Mouse (Mus musculus) liver, embryonic 13.5 days (tissue): ENCODE results near the gene Rtf2. TPM values are rescaled to one million over a fixed set of nuclear protein-coding genes. Genes with fewer than 3 reads are reported as not detected.

Experiments
- ATAC-seq: fragments of 200-750 bp; cut with Nextera tagmentation; 2 replicates; pipeline ENCODE4 v1.8.0; 2017; ENCODE audit warnings: low read depth, mild to moderate bottlenecking, moderate number of reproducible peaks, moderate library complexity
- DNase-seq: peaks from one replicate; pipeline ENCODE4 v3.0.0; 2022
- H3K27ac ChIP-seq: fragments of 300-500 bp; sonication (generic); 2 replicates; pipeline ENCODE4 v1.5.1; 2015; ENCODE audit warnings: moderate library complexity, mild to moderate bottlenecking, inconsistent platforms
- H3K27me3 ChIP-seq: fragments of 300-500 bp; sonication (generic); 2 replicates; pipeline ENCODE4 v1.6.1; 2015; ENCODE audit warnings: mild to moderate bottlenecking, inconsistent platforms
- H3K36me3 ChIP-seq: fragments of 300-500 bp; sonication (generic); 2 replicates; pipeline ENCODE4 v1.6.1; 2015; ENCODE audit warnings: mild to moderate bottlenecking, inconsistent platforms
- H3K4me1 ChIP-seq: fragments of 300-500 bp; sonication (generic); replicated peaks from 2 replicates; pipeline ENCODE4 v1.6.1; 2015; ENCODE audit warnings: inconsistent platforms
- H3K4me2 ChIP-seq: fragments of 300-500 bp; sonication (generic); 2 replicates; pipeline ENCODE4 v1.6.1; 2015; ENCODE audit warnings: inconsistent platforms, mild to moderate bottlenecking, moderate library complexity
- H3K4me3 ChIP-seq: fragments of 300-500 bp; sonication (generic); replicated peaks from 2 replicates; pipeline ENCODE4 v1.5.1; 2015; ENCODE audit warnings: mild to moderate bottlenecking, inconsistent platforms
- H3K9ac ChIP-seq: fragments of 300-500 bp; sonication (generic); 2 replicates; pipeline ENCODE4 v1.6.1; 2015; ENCODE audit warnings: mild to moderate bottlenecking, inconsistent platforms
- H3K9me3 ChIP-seq: fragments of 300-500 bp; sonication (generic); replicated peaks from 2 replicates; pipeline ENCODE4 v1.6.1; 2016; ENCODE audit warnings: inconsistent platforms
- WGBS: fragments of 180-500 bp; shearing (Covaris S2); methylation state at CpG from one replicate; pipeline ENCODE4 v1.1.7; 2015; ENCODE audit not compliant: insufficient replicate concordance; 5-methylcytosine and 5-hydroxymethylcytosine counted together
- polyA plus RNA-seq: library from polyadenylated mRNA; unstranded; fragments of >200 nt; fragmentation: Nextera tagmentation; extraction: Ambion mirVana; gene quantifications from 2 replicates; pipeline ENCODE4 v1.2.1, GENCODE M21; 2015

The Rtf2 gene
- polyA plus RNA-seq, 1 experiment from 2014 or later, result 48.8 TPM

DNA sequence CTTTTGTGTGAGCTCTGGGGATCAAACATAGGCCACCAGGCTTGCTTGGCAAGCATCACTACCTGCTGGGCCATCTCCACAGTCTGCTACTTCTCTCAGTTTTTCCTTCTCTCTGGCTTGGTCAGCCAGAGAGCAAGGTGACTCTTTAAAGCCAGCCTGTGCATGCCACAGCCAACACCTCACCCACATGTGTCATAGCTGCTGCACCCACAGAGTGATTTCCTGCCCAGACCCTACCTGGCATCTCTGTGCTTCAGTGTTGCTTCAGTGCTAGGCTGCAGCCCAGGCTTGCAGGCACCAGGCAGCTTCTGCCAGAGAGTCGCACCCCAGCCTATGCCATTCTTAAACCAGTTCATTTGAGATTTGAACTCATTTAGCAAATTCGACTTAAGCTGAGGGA is 32.9 kb upstream of the Rtf2 start:
- Histone ChIP-seq H3K4me2 (no peak overlapping the region), H3K4me3 (no peak overlapping the region), H3K36me3 (no peaks in the 10 kb centered on the region), H3K27me3 (no peaks in the 10 kb centered on the region), H3K9me3 (no peaks in the 10 kb centered on the region), H3K27ac (no peak overlapping the region), H3K9ac (no peak overlapping the region), H3K4me1 (peaks cover 10% of the 10 kb centered on the region; the same call in 1 of the 2 replicates)
- 59% methylated on average over 2 of the region's 2 CpGs for WGBS
- ATAC-seq (no peak), DNase-seq (no peak)

GRCm38 (mm10) chr2:172410686-172411085 is 29.7 kb upstream of the Rtf2 start:
- no peak for DNase-seq
- peaks cover 26% of the 10 kb centered on the region for H3K4me1 ChIP-seq

GRCm38 (mm10) chr2:172411091-172411490 is 29.3 kb upstream of the Rtf2 start:
- DNase-seq (no peak), ATAC-seq (0 out of 2 replicates have a peak, but pooled peaks have one; percentile 15)
- Histone ChIP-seq H3K4me3 (no peak overlapping the region), H3K36me3 (no peaks in the 10 kb centered on the region), H3K27me3 (no peaks in the 10 kb centered on the region), H3K4me1 (peaks cover 25% of the 10 kb centered on the region), H3K27ac (no peak overlapping the region; the same call in 1 of the 2 replicates), H3K4me2 (no peak overlapping the region), H3K9ac (no peak overlapping the region), H3K9me3 (no peaks in the 10 kb centered on the region)
- 71% methylated on average over 11 of the region's 11 CpGs for WGBS

More at GRCm38 (mm10) chr2:172410686-172411085, 29.7 kb upstream of the Rtf2 start:
- H3K4me3 ChIP-seq, result no peak overlapping the region
- 57% methylated on average over 2 of the region's 2 CpGs for WGBS
- H3K36me3 ChIP-seq, result no peaks in the 10 kb centered on the region
- ATAC-seq, result no peak
- no peak overlapping the region for H3K9ac ChIP-seq
- no peak overlapping the region; the same call in 1 of the 2 replicates for H3K27ac ChIP-seq
- no peaks in the 10 kb centered on the region for H3K27me3 ChIP-seq
- no peak overlapping the region for H3K4me2 ChIP-seq
- no peaks in the 10 kb centered on the region for H3K9me3 ChIP-seq

DNA sequence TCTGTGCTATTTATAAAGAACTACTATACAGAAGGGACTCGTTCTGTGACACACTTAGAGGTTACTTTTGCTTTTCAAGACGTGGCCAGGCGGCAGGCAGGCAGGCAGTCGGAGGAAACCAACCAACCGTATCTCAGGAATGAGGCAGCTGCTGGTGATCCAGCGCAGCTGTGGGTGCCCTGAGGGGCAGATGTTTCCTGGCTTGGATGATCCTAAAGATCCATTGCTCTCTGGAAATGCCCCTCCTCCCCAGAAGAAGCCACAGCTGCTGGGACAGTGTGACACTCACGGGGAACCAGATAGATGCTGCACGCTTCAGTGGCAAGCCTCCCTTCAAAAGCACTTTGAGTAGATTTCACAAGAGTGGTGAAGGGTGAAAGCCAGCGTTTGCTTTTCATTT is 27.9 kb upstream of the Rtf2 start:
- no peak for DNase-seq
- Histone ChIP-seq H3K36me3 (no peaks in the 10 kb centered on the region), H3K4me1 (peaks cover 20% of the 10 kb centered on the region), H3K9ac (0 out of 2 replicates have a peak overlapping the region, but pooled peaks have one; percentile 17), H3K4me3 (no peak overlapping the region), H3K27ac (no peak overlapping the region), H3K9me3 (no peaks in the 10 kb centered on the region), H3K4me2 (no peak overlapping the region), H3K27me3 (no peaks in the 10 kb centered on the region)
- 10% methylated on average over 9 of the region's 9 CpGs for WGBS
- peak; percentile 64; the same call in 1 of the 2 replicates for ATAC-seq

- Histone ChIP-seq H3K4me1 (peaks cover 20% of the 10 kb centered on the region), H3K27me3 (no peaks in the 10 kb centered on the region), H3K27ac (peak overlapping the region; percentile 34; the same call in 1 of the 2 replicates), H3K36me3 (no peaks in the 10 kb centered on the region), H3K4me2 (no peak overlapping the region), H3K4me3 (no peak overlapping the region), H3K9ac (no peak overlapping the region), H3K9me3 (no peaks in the 10 kb centered on the region)
- WGBS, result 26% methylated on average over 4 of the region's 4 CpGs
- DNase-seq, result no peak
- peak; percentile 43 for ATAC-seq
Observed at GRCm38 (mm10) chr2:172413273-172413672, 27.1 kb upstream of the Rtf2 start.

- no peak overlapping the region for H3K9ac ChIP-seq
- H3K4me2 ChIP-seq, result no peak overlapping the region
- peaks cover 20% of the 10 kb centered on the region for H3K4me1 ChIP-seq
- 42% methylated on average over 5 of the region's 5 CpGs for WGBS
- ATAC-seq (peak; percentile 13; the same call in 1 of the 2 replicates), DNase-seq (no peak)
- no peak overlapping the region for H3K4me3 ChIP-seq
- H3K27me3 ChIP-seq, result no peaks in the 10 kb centered on the region
- no peaks in the 10 kb centered on the region for H3K36me3 ChIP-seq
- no peaks in the 10 kb centered on the region for H3K9me3 ChIP-seq
- no peak overlapping the region for H3K27ac ChIP-seq
Observed at GRCm38 (mm10) chr2:172413894-172414293, 26.5 kb upstream of the Rtf2 start.

DNA sequence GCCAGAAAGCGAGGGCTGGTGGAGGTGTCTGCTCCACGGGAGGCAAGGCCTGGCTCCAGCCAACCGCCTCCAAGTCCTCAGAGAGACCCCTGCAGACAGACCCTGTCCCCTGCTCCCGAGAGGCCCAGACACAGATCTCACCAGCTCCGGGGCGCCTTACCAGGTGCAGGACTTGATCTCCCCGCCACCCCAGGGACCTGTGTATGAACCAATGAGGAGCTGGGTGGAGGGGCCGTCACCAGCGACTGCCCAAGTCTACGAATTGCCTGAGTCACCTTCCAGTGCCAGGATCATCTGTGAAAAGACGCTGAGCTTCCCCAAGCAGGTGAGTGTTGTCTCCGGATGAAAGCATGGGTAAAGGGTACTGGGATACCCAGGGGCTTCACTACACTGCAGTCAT is 24.1 kb upstream of the Rtf2 start:
- 62% methylated on average over 12 of the region's 12 CpGs for WGBS
- Histone ChIP-seq H3K9ac (no peak overlapping the region), H3K36me3 (no peaks in the 10 kb centered on the region), H3K4me1 (peaks cover 20% of the 10 kb centered on the region), H3K4me2 (no peak overlapping the region), H3K27ac (no peak overlapping the region), H3K4me3 (no peak overlapping the region), H3K27me3 (no peaks in the 10 kb centered on the region), H3K9me3 (no peaks in the 10 kb centered on the region)
- no peak for DNase-seq
- ATAC-seq, result no peak

DNA sequence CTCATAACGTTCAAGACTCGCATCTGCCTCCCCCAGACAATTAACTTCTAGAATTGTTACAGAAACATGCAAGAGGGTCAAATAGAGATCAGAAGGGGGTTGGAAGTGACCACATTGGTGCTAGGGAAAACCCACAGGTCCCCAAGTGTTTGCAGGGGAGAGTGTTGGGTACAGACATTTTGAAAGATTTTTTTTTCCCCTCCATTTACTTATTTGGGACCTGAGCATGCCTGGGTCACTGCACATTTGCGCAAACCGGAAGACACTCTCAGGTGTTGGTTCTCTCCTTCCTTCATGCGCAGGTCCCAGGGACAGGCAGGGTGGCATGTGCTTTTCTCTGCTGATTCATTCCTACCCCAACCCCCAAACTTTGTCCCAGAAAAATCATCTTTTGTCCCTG is 23.5 kb upstream of the Rtf2 start:
- no peaks in the 10 kb centered on the region for H3K27me3 ChIP-seq
- no peak for ATAC-seq

DNA sequence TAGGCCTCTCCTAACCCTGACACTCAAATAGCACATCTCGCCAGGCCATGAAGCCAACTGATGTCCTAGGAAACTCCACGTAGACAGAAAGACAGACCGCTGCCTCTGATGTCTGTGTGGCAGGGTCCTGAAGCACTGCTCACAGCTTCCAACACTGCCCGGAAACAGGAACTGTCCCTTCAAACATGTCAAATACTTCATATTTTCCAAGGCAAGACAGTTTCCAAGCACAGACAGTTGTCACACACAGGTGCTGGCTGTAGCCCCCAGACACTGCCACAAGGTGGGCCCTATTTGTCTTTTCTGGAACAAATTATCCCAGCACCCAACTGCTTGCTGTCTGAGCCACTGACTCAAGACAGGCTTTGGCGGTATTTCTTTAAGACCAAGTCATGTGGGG is 22.1 kb upstream of the Rtf2 start:
- ATAC-seq, result no peak
- H3K4me3 ChIP-seq, result no peak overlapping the region
- H3K27ac ChIP-seq, result no peak overlapping the region
- 70% methylated on average over 5 of the region's 5 CpGs for WGBS
- H3K27me3 ChIP-seq, result no peaks in the 10 kb centered on the region
- H3K9me3 ChIP-seq, result no peaks in the 10 kb centered on the region
- H3K4me2 ChIP-seq, result no peak overlapping the region
- no peak overlapping the region for H3K9ac ChIP-seq
- DNase-seq, result no peak
- no peaks in the 10 kb centered on the region for H3K36me3 ChIP-seq
- H3K4me1 ChIP-seq, result peaks cover 11% of the 10 kb centered on the region

More for the DNA sequence above, 23.5 kb upstream of the Rtf2 start:
- no peaks in the 10 kb centered on the region for H3K36me3 ChIP-seq
- H3K9ac ChIP-seq, result no peak overlapping the region
- H3K27ac ChIP-seq, result no peak overlapping the region
- no peak for DNase-seq
- WGBS, result 82% methylated on average over 5 of the region's 5 CpGs
- H3K4me2 ChIP-seq, result no peak overlapping the region
- H3K4me1 ChIP-seq, result peaks cover 18% of the 10 kb centered on the region
- H3K9me3 ChIP-seq, result no peaks in the 10 kb centered on the region
- H3K4me3 ChIP-seq, result no peak overlapping the region

GRCm38 (mm10) chr2:172430609-172431008 is 9.7 kb upstream of the Rtf2 start:
- no peaks in the 10 kb centered on the region for H3K36me3 ChIP-seq
- DNase-seq (no peak), ATAC-seq (peak; percentile 58)
- H3K27me3 ChIP-seq, result no peaks in the 10 kb centered on the region
- H3K4me2 ChIP-seq, result no peak overlapping the region
- no peak overlapping the region for H3K4me3 ChIP-seq
- 29% methylated on average over 1 of the region's 1 CpGs for whole genome bisulfite sequencing
- H3K27ac ChIP-seq, result no peak overlapping the region
- H3K9ac ChIP-seq, result no peak overlapping the region
- no peaks in the 10 kb centered on the region for H3K9me3 ChIP-seq
- H3K4me1 ChIP-seq, result no peaks in the 10 kb centered on the region

GRCm38 (mm10) chr2:172433746-172434145 is 6.6 kb upstream of the Rtf2 start:
- no peak for DNase-seq
- H3K4me3 ChIP-seq, result no peak overlapping the region
- no peaks in the 10 kb centered on the region for H3K9me3 ChIP-seq
- 31% methylated on average over 5 of the region's 5 CpGs for WGBS
- no peaks in the 10 kb centered on the region for H3K36me3 ChIP-seq
- no peak overlapping the region for H3K27ac ChIP-seq
- ATAC-seq, result no peak
- H3K4me2 ChIP-seq, result no peak overlapping the region
- no peak overlapping the region for H3K9ac ChIP-seq
- no peaks in the 10 kb centered on the region for H3K4me1 ChIP-seq
- no peaks in the 10 kb centered on the region for H3K27me3 ChIP-seq

DNA sequence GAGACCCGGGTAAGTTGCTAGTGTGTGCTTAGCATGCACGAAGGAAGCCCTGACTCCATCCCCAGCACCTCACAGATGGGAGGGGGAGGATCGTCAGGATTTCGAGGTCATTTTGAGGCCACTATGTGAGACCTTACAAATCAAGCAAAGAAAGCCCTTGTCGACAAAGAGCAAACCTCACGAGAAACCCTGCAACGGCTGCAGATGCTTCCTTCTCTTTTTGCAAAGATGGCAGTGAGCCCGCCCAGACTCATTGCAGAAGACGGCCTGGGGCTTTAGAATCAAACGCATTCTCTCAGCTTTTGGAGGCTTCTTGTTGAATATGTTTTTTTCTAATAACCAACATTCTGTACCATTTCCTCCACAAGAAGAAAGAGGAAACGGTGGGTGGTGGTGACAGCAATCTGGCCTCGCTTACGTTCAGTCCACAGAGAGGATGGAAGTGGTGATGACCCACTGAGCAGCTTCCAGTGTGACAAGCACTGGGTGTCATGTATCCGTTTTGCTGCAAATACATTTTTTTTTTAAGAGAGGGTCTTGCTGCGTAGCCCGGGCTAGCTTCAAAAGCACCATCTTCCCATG is 2.9 kb upstream of the Rtf2 start:
- H3K36me3 ChIP-seq, result no peaks in the 10 kb centered on the region
- WGBS, result 30% methylated on average over 16 of the region's 16 CpGs
- H3K27me3 ChIP-seq, result no peaks in the 10 kb centered on the region
- ATAC-seq, result no peak
- H3K4me3 ChIP-seq, result no peak overlapping the region
- no peak overlapping the region for H3K4me2 ChIP-seq
- H3K9ac ChIP-seq, result no peak overlapping the region
- no peaks in the 10 kb centered on the region for H3K9me3 ChIP-seq
- DNase-seq, result no peak
- H3K27ac ChIP-seq, result no peak overlapping the region; the same call in 1 of the 2 replicates
- H3K4me1 ChIP-seq, result peaks cover 25% of the 10 kb centered on the region
